ENCODE assay signal across 10 mouse cellular contexts in the genomic region with DNA sequence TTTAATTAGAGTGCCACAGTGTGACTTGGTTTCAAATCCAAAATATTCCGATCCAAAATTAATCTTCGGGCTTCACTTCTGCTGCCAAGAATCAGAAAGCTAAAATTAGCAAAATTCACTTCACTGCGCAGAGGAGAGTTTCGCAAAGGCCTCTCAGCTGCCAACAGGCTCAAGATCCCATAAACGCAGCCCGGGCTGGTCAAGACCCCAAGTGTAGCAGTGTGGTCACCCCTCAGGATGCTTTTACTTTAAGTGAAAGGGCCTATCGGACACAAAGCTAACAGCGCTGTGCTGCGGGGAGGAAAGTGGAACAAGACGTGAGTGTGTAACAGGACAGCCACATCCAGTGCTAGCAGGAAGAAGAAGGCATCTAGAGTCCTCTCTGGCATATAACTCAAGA.
"Had no signal": no experiment of that assay in that cellular context is flagged by ENCODE, and none has a peak within 500 bp of the region (broad histone marks: within the 10 kb centered on the region; RNA-seq: fewer than 3 reads in every experiment).

No protein-coding gene starts in this region.

- DNase-seq: kidney, adult 8-10 months; kidney, postnatal 25 days; layer of hippocampus, adult 9-11 months; lung, adult 2 months; midbrain, embryonic 14.5 days; thymus, adult 18-20 months; thymus, postnatal 25 days had no signal

- H3K27ac ChIP-seq: limb, embryonic 12.5 days; neural tube, embryonic 12.5 days had no signal

- H3K9me3 ChIP-seq: limb, embryonic 12.5 days; liver, embryonic 15.5 days; neural tube, embryonic 12.5 days had no signal

- H3K36me3 ChIP-seq: limb, embryonic 12.5 days; liver, embryonic 15.5 days; neural tube, embryonic 12.5 days had no signal

- H3K4me2 ChIP-seq: limb, embryonic 12.5 days; liver, embryonic 15.5 days; neural tube, embryonic 12.5 days had no signal

- H3K27me3 ChIP-seq: limb, embryonic 12.5 days; liver, embryonic 15.5 days; neural tube, embryonic 12.5 days had no signal

- H3K9ac ChIP-seq: limb, embryonic 12.5 days; liver, embryonic 15.5 days; neural tube, embryonic 12.5 days had no signal

- H3K4me1 ChIP-seq: neural tube, embryonic 12.5 days had no signal

- H3K4me3 ChIP-seq: limb, embryonic 12.5 days; liver, embryonic 15.5 days; neural tube, embryonic 12.5 days had no signal
